Mouse (Mus musculus) lung, adult 2 months (tissue): Measurements from ENCODE around the gene Olfr430.

Source experiments
- CTCF ChIP-seq: fragments of 200-500 bp; IDR thresholded peaks from 2 replicates; pipeline ENCODE4 v1.5.1; 2011; ENCODE audit warnings: mild to moderate bottlenecking, low read length, control low read depth; ENCODE audit not compliant: insufficient read depth
- POLR2A ChIP-seq: fragments of 200-500 bp; IDR thresholded peaks from 2 replicates; pipeline ENCODE4 v1.6.1; 2011; ENCODE audit warnings: low read depth, mild to moderate bottlenecking, control low read depth, low read length, borderline replicate concordance; ENCODE audit errors: extremely low read depth

DNA sequence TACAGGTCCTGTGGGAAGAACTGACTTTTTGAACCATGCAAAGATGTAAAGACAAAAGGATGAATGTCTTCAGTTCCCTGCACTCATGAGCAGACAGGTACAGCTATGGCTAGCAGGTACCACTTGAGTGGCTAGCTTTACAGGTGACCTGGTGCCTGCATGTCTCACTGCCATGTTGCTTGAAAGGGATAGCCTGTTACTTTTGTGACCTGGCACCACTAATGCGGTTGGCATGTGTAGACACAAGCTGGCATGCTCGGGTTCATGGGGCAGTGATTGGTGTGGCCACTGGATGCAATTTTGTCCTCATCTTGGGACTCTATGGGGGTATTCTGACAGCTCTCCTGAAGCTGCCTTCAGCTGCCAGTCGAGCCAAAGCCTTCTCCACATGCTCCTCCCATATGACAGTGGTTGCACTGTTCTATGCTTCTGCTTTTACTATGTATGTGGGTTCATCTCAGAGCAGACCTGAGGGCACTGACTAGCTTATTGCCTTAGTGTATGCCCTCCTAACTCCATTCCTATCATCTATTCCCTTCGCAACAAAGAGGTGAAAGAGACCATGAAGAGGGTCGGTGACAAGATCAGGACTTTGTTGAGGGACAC, 14.4 kb upstream of the Olfr430 start:
- TF ChIP-seq POLR2A = no peak
- no peak for TF ChIP-seq CTCF
